Mouse (Mus musculus) retina, postnatal 7 days (tissue): ENCODE data around the gene Map2k6.
A peak's percentile ranks its signal among the peaks of the same experiment; 100 is the strongest.

Experiments
- DNase-seq: peaks from one replicate; pipeline ENCODE4 v3.0.0-alpha.2; 2012; ENCODE audit warnings: low read depth, low spot score

Gene Map2k6

GRCm38 (mm10) chr11:110483165-110483564, 84.2 kb downstream of the Map2k6 start:
- DNase-seq = peak; percentile 59

- DNase-seq = no peak
These were observed 85.5 kb downstream of the Map2k6 start for GRCm38 (mm10) chr11:110484426-110484825.

- DNase-seq = no peak
These were observed 86.2 kb downstream of the Map2k6 start for GRCm38 (mm10) chr11:110485081-110485480.

GRCm38 (mm10) chr11:110487796-110488195, 88.9 kb downstream of the Map2k6 start:
- DNase-seq = no peak

GRCm38 (mm10) chr11:110488301-110488700, 89.4 kb downstream of the Map2k6 start:
- DNase-seq = no peak

GRCm38 (mm10) chr11:110495323-110496060, 96.6 kb downstream of the Map2k6 start:
- DNase-seq = no peak

- peak; percentile 29 for DNase-seq
These were observed 97.1 kb downstream of the Map2k6 start for GRCm38 (mm10) chr11:110496061-110496446.

GRCm38 (mm10) chr11:110497743-110498142, 98.8 kb downstream of the Map2k6 start:
- DNase-seq = no peak

GRCm38 (mm10) chr11:110498651-110499213, 99.8 kb downstream of the Map2k6 start:
- DNase-seq = peak; percentile 43

GRCm38 (mm10) chr11:110502937-110503670, 104.2 kb downstream of the Map2k6 start:
- DNase-seq = no peak

GRCm38 (mm10) chr11:110511466-110511865, 112.5 kb downstream of the Map2k6 start:
- DNase-seq = no peak

- no peak for DNase-seq
These were observed 119.7 kb downstream of the Map2k6 start for GRCm38 (mm10) chr11:110518648-110519047.

- no peak for DNase-seq
These were observed 124.0 kb downstream of the Map2k6 start for GRCm38 (mm10) chr11:110522906-110523305.

GRCm38 (mm10) chr11:110526156-110526555, 127.2 kb downstream of the Map2k6 start:
- DNase-seq = no peak

- no peak for DNase-seq
These were observed 132.2 kb downstream of the Map2k6 start for GRCm38 (mm10) chr11:110531087-110531486.

GRCm38 (mm10) chr11:110534856-110535255, 135.9 kb downstream of the Map2k6 start:
- DNase-seq = no peak

- no peak for DNase-seq
These were observed 137.6 kb downstream of the Map2k6 start for GRCm38 (mm10) chr11:110536533-110536932.

- DNase-seq = peak; percentile 67
These were observed 138.7 kb downstream of the Map2k6 start for GRCm38 (mm10) chr11:110537602-110538001.

GRCm38 (mm10) chr11:110538206-110538605, 139.3 kb downstream of the Map2k6 start:
- DNase-seq = no peak

- no peak for DNase-seq
These were observed 143.0 kb downstream of the Map2k6 start for GRCm38 (mm10) chr11:110541933-110542332.

- no peak for DNase-seq
These were observed 145.7 kb downstream of the Map2k6 start for GRCm38 (mm10) chr11:110544419-110545210.

GRCm38 (mm10) chr11:110545416-110545815, 146.5 kb downstream of the Map2k6 start:
- DNase-seq = no peak
